Mouse (Mus musculus) embryonic stem cell, embryonic (primary cell): ENCODE data around the gene Unkl.

Experiments used
- CTCF ChIA-PET, 4 experiments: fragments of 300-600 bp in 2 of 4; fragments of 350-600 bp in 2 of 4; sonication (Branson Sonifier 250); formaldehyde crosslinking; loops; one replicate each; lab custom pipeline; 2022; ENCODE audit warnings: inconsistent platforms in 2 of 4; lab: Charles Lee
- POLR2A ChIA-PET, 4 experiments: fragments of 300-600 bp in 2 of 4; fragments of 350-600 bp in 2 of 4; sonication (Branson Sonifier 250); formaldehyde crosslinking; loops; one replicate each; lab custom pipeline; 2022; ENCODE audit warnings: antibody characterized with exemption in 4 of 4, inconsistent platforms in 1 of 4; lab: Charles Lee

Gene Unkl

GRCm38 (mm10) chr17:25270795-25271335, 82.7 kb downstream of the Unkl start:
- ChIA-PET POLR2A (interaction anchor here in 3 of 4 experiments (0.6 to 13.7 kb wide), 17 partner anchors 6 to 937 kb away, joined by 3 to 336 read pairs (median 8); partner anchors contain the start of genes Baiap3 (in 3 of the 3), Gnptg (in 2 of the 3), Tsr3 (in 2 of the 3) and Arhgdig (in 1 of the 3)), CTCF (interaction anchor here in 2 of 4 experiments (0.6 to 4.3 kb wide), 2 partner anchors 15 to 72 kb away, joined by 3 to 32 read pairs; no protein-coding TSS in a partner anchor)

DNA sequence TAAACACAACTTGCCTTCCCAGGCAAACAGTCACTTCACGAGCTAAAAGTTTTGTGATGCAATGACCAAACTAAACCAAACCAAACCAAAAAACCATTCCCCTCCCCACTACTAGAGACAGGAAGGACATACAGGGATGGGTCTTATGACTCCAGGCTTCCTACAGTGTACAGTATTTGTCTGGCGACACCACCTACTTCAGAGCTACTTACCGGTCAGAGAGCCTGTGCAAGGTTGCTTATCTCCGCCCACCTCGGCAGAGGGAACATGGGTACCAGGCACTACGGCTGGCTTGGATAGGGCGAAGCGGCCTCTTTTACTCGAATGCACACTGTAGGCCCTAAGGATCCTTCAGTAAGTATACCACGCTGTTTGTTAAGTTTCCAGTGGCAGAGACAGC, 84.1 kb downstream of the Unkl start:
- POLR2A ChIA-PET, result interaction anchor here (0.7 to 13.7 kb wide), 45 partner anchors 7 to 744 kb away, joined by 3 to 336 read pairs (median 5); partner anchors contain the start of genes Baiap3 (in 3 of the 4), Gnptg (in 2 of the 4), Tsr3 (in 2 of the 4) and BC003965 (in 1 of the 4)
- CTCF ChIA-PET, result interaction anchor here (0.6 to 4.3 kb wide), 5 partner anchors 10 to 568 kb away, joined by 3 to 32 read pairs (median 4); no protein-coding TSS in a partner anchor

GRCm38 (mm10) chr17:25272951-25273705, 84.9 kb downstream of the Unkl start:
- ChIA-PET POLR2A (interaction anchor here (0.5 to 13.7 kb wide), 110 partner anchors 8 to 745 kb away, joined by 3 to 336 read pairs (median 4); partner anchors contain the start of genes Baiap3 (in 4 of the 4), BC003965 (in 3 of the 4), Gnptg (in 3 of the 4) and Tsr3 (in 3 of the 4)), CTCF (interaction anchor here (0.5 to 4.3 kb wide), 26 partner anchors 8 to 1022 kb away, joined by 3 to 32 read pairs (median 4); partner anchors contain the start of genes BC003965 (in 1 of the 4), Ccnf (in 1 of the 4), Cramp1l (in 1 of the 4) and Gnptg (in 1 of the 4))

- POLR2A ChIA-PET, result interaction anchor here (0.5 to 13.7 kb wide), 109 partner anchors 8 to 1444 kb away, joined by 3 to 336 read pairs (median 4); partner anchors contain the start of genes BC003965 (in 3 of the 4), Baiap3 (in 3 of the 4), Gnptg (in 3 of the 4) and Tsr3 (in 3 of the 4)
- CTCF ChIA-PET, result interaction anchor here (0.5 to 4.3 kb wide), 35 partner anchors 8 to 1022 kb away, joined by 3 to 32 read pairs (median 4); partner anchors contain the start of genes BC003965 (in 1 of the 4), Ccnf (in 1 of the 4), Cramp1l (in 1 of the 4) and Fahd1 (in 1 of the 4)
Measured at GRCm38 (mm10) chr17:25273706-25274501, 85.7 kb downstream of the Unkl start.

DNA sequence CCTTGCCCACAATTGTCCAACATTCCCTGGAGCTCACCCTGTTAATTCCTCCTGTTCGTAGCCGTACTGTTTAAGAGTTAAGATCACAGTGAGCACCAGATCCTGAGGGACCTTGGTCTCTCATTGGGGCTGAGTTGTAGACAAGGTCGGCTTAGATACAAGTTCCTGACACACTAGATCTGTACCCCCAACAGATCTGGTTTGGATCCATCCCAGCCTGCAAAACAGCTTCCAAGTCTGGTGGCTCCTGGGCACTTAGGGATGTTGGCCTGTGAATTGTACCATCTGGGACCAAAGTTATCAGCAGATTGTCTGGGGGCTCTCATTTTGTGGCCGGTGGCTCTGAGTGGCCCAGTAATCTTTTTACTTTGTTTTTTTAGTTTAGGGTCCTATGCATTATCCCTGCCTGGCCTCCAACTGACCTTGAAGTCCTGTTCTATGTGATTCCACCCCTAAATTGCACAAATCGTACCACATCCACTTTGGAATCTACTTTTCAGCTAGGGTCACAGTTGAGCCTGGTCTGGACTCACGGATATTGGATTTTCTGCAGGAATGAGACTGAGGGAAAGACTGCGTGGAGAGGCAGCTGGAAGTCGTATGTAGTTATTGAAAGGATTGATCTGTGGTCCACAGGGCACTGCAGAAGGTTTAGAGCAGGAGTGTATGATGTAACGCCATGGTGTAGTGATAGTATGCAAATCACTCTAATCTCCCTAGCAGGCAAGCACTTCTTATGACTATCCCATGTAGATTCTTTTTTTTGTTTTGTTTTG, 86.6 kb downstream of the Unkl start, which contains the start of gene Ube2i:
Gene Ube2i, minus strand, starts transcription at position 52 of the 776 bp plus-strand sequence.
- ChIA-PET POLR2A (interaction anchor here (0.7 to 13.7 kb wide), 45 partner anchors 7 to 1443 kb away, joined by 3 to 336 read pairs (median 10); partner anchors contain the start of genes BC003965 (in 4 of the 4), Baiap3 (in 2 of the 4), Cramp1l (in 2 of the 4) and Gnptg (in 2 of the 4)), CTCF (interaction anchor here in 3 of 4 experiments (0.6 to 4.3 kb wide), 19 partner anchors 7 to 425 kb away, joined by 3 to 32 read pairs (median 6); partner anchors contain the start of genes Fahd1 (in 1 of the 3), Gnptg (in 1 of the 3), Sstr5 (in 1 of the 3) and Tsr3 (in 1 of the 3))

- ChIA-PET POLR2A (interaction anchor here in 2 of 4 experiments (2.7 to 13.7 kb wide), 7 partner anchors 8 to 92 kb away, joined by 8 to 336 read pairs (median 43); partner anchors contain the start of genes Gnptg (in 2 of the 2), Tsr3 (in 2 of the 2), BC003965 (in 1 of the 2) and Baiap3 (in 1 of the 2)), CTCF (no interaction called here)
Measured at GRCm38 (mm10) chr17:25275833-25276232, 87.6 kb downstream of the Unkl start.

DNA sequence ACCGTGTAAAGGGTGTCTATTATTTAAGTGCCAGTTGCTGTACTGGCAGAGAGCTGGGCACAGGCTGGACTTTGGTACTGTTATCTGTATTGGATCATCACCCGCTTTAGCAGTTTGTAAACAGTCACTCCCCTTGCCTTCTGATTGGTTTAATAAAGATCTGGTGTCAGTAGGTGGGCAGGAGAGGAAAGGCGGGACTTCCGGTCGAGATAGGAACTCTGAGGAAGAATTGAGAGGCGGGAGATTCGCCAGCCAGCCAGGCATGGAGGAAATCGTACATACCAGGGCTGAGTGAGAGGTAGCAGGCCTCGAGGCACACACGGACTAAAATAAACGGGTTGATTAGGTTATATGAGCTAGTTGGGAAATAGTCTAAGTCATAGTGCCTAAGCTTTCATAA, 93.9 kb downstream of the Unkl start:
- POLR2A ChIA-PET, result interaction anchor here (0.7 to 8.3 kb wide), 14 partner anchors 9 to 754 kb away, joined by 3 to 128 read pairs (median 6); partner anchors contain the start of genes Ube2i (in 3 of the 4), BC003965 (in 1 of the 4), Msrb1 (in 1 of the 4) and Traf7 (in 1 of the 4)

More for the DNA sequence above, 93.9 kb downstream of the Unkl start:
- CTCF ChIA-PET, result interaction anchor here in 2 of 4 experiments (1.1 to 1.7 kb wide), 3 partner anchors 8 to 18 kb away, joined by 4 to 9 read pairs (median 9); partner anchors contain the start of gene Ube2i (in 1 of the 2)
